Mouse (Mus musculus) gastrocnemius, adult 18-20 months (tissue): ENCODE data around the gene Ins2. TPM values are rescaled to one million over a fixed set of nuclear protein-coding genes. Genes with fewer than 3 reads are reported as not detected.
A peak's percentile ranks its signal among the peaks of the same experiment; 100 is the strongest.

Experiments used
- DNase-seq: peaks from one replicate; pipeline ENCODE4 v3.0.0; 2021; ENCODE audit warnings: low spot score
- total RNA-seq, 2 experiments: library from RNA; stranded (reverse); gene quantifications; 2 replicates each; pipeline ENCODE4 v1.2.3; 2021

Ins2 gene
- total RNA-seq, 2 experiments from 2014 or later: not detected

DNA sequence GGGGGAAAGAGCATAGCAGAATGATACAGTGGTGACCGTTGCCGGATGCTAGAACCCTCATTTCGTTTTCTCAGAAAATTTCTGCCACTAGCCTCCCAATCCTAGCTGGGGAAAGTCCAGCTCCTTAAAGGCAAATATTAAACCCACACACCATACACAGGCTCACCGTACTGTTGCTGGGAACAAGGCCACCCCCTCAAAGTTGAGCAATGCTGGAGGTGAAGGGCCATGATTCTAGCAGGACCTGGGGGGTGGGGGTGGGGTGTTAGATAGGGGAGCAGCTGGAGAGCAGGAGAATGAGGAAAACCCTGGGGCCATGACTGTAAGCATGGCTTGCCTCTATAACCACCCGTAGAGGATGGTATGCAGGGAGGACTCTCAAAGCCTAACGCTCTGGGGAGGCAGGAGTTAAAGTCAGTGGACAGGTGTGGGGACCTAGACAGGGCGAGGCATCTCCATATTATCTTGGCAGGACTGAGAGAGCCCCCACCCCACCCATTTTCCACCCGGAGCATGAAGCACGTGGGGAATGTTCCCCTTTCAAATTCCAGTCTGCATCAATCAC is 78.6 kb downstream of the Ins2 start:
- DNase-seq: no peak

DNA sequence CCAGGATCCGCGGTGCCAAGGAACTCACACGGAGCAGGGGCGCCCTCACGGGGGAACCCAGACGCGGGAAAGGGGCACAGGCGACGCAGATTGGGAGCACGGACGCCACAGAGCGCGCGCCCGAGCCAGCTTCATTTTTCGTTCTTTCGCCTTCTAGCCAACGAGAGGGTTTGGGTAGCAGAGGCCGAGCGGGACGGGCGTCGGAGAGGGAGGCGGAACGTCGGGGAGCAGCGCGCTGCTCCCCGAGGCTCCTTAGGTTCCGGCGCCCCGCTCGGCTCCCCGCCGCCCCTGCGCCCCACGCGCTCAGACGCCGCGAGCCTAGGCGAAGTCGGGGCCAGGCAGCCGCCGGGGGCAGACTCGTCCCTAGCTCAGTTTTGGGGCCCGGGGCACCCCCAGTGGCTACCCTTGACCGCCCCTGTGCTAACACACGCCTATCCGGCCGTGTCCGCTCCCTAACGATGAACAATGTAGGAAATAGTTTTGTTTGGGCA is 79.2 kb downstream of the Ins2 start:
- no peak for DNase-seq

DNA sequence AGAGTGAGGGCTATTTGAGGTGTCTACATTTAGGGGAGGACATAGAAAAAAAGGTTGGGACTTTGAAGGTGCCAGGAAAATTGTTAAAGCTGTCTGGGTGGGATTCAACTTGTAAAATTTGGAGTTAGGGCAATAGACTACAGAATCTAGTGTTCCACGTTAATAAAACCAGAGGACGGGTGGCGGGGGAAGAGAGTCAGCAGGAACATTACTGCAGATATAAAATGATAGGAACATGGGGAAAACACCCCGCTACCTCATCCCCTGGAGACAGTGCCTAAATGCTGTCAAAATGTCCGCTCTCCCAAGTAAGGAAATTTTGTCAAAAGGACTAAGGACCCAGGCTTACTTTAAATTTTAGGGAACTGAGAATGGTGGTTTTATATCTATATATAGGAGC is 80.0 kb downstream of the Ins2 start:
- DNase-seq: no peak

DNA sequence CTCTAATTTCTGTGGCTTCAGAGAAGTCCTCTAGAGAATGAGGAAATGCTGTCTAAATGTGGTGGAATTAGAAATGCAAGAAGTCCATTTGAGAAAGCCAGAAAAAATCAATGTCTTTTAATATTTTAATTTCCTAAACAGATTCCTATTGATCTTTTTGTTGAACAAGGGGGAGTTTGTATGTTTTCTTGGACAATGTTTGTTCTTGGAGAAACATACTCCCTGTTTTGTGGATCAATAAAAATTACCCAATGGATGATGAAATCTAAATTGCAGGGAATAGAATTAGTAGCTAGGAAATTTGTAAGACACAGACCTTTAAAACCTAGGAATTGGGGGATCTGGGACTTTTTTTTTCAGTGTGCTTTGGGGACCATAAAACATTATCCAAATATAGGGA is 81.4 kb downstream of the Ins2 start:
- DNase-seq: no peak

DNA sequence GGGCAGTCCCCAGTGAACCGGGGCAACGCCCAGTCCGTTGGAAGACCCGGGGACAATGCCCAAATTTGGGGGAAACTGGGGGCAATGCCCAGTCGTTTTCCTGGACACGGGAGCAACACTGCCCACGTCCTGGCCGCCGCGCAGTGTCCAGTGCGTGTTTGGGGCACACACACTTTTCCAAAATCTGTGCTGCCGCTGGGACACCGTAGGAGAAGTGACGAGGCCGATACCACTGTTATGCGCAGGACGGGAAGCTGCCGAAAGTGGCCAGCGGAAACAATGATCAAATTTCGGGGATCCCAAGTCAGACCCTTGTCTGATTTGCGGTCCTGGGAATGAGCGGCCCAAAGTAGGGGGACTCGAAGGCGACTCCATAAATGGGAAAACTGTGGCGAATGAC is 82.1 kb downstream of the Ins2 start:
- DNase-seq: no peak

DNA sequence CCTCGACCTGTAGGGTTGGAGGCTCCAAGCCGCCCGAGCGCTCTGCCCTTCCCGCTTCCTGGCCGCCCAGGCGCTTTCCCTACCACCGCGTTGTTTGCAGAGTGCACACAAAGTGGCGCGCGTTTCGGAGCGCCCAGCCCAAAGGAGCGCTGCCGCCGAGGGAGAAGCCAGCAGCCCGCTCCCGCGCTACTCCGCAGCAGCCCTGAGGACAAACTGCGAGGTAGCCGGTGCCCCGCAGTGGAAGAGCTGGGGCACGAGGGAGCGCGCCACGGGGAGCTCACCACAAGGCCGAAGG is 82.6 kb downstream of the Ins2 start:
- no peak for DNase-seq

DNA sequence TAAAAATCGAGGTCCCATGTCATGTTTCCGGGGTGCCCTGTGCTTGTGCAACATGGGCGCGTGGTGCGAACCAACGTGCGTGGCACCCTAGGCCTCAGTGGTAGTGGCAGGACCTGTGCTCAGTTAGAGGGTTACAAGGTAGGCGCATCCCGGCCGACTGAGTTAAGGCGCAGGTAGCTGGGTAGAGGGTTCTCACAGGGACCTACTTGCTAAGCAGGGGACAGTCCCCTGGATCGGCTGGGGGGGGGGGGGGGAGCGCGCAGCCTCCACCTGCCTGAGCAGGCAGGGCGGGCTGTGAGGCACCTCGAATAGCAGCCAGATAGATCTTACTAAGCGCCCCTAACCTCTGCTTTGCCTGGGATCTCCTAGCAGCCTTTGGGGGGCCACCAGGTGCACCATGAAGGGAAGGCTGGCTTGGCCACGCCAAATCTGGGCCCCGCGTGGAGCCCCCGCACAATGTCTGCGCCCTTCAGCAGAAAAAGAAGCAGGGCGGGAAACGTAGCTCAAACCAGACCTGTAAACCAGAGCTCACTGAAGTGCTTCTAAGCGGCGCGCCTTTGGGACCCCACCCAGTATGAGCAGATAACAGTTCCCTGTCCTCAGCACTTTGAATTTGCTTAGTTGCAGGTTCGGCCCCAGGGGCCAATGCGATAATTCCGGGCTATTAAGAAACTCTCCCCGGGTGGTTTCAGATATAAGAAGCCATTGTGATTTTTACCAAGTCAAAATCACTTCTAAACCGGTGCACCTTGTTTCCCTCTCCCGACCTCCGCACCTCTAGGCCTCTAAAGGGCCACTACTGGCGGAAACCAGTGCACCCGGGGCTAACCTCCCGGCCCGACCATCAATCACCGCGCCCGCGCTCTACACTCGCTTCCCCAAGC is 83.2 kb downstream of the Ins2 start:
- DNase-seq: no peak

DNA sequence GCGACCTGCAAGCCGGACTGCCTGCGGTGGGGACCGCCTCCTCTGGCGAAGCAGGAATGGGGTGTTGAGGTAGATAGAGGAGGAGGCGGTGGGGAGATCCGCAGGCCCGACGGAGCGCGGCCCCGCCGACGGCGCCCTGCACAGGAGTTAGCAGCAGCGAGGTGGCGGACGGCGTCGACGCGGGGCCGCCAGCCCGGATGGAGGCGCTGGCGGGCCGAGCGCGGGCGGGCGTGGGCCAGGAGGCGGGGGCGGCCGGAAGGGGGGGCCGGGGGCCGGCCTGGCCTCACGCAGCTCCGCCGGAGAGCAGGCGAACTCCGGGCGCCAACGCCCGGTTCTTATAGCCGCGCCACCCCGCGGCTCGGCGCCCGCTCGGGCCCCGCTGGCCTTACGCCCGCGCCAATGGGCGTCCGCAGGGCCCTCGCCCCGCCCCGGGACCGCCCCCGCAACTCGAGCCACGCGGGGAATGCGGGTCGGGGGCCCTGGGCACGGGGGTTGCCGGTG is 84.0 kb downstream of the Ins2 start:
- DNase-seq: no peak

DNA sequence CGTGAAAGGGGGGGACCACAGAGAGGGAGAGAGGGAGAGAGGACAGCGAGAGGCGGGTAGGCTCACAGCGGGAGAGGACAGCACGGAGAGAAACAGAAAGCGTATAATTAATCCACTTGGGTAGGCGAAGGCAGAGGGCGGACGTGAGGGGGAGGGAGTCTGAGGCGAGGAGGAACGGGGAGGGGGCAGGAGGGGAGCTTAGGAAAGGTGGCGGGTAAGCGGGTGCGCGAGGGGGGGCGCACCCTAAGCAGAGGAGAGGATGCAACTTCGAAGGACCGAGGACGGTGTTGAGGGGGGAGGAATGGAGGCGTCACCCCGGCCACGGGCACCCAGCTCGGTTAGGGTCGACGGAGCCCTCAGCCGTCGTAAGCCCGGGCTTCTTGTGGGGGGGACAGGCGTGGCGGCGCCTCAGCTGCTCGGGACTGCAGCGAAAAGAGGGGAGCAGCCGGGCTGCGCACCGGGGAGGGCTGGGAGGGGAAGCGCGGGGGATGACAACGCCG is 84.5 kb downstream of the Ins2 start:
- no peak for DNase-seq

DNA sequence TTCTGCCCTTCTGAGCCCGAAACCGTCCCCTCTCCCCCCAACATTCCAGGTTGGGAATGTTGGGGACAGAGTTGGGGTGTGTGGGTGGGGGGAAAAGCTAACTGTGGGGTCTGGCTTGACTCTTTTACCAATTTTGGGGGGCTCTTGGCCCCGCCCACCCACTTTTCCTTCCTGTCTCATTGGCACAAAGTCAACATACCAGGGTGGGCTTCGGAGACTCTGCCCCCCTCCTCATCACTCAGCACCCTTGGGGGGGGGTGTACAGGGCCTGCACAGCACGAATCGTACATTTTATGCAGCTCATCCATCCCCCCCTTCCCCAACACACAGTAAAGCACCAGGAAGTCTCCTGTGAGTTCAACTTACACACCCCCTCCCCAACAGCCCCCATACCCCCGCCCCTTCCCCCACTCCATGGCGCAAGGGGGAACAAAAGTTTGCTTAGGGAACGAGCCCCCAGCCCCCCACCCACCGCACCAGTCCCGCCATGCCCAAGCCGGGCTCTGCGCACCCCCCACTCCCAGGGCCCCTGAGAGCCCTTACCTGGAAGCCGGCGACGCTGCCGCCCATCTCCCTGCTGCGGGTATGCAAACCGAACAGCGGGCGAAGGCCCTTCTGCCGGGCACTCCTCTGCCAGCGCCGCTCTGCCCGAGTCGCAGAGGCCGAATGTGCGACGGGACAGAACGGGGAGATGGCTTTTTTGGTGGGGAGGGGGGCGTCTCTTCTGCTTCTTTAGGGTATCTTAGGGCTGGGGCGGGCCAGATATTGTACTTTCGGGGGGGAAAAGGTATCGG is 85.2 kb downstream of the Ins2 start:
- no peak for DNase-seq

DNA sequence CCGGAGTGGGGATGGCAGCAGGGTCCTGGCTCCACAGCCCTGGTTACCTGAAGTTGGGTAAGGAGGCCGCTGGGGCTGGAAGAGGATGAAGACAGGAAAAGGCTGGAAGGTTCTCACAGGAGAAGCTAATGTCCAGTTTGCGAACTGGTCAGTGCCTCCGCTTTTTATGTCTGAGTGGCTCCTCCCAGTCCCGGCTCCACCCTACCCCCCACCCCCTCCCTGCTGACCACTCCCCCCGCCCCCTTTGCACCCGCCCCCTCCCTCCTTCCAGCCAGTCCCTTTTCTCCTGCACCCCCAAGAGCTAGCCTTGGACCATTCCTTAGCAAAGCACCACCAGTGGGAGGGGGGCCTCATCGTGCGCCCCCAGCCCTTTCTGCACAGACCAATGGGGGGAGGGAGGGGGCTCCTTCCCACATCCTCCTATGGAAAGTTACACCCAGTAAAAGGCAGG is 85.8 kb downstream of the Ins2 start:
- no peak for DNase-seq

DNA sequence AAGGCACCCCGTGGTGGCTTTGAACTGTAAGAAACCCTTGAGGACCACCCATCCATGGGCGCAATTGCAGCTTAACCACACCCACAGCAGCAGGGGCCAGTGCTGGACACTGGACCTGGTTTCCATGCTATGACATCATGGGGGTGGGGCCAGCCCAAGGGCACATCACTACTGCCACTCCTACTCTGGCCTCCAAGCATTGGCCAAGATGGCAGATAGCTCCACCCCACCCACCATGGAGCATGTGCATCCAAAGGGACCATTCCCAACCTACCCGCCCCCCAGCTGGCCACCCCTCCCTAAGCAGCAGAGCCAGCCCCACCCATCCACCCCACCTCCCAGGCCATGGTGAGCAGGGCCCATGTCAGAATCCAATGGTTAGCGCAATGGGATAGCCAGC is 87.1 kb downstream of the Ins2 start:
- no peak for DNase-seq

DNA sequence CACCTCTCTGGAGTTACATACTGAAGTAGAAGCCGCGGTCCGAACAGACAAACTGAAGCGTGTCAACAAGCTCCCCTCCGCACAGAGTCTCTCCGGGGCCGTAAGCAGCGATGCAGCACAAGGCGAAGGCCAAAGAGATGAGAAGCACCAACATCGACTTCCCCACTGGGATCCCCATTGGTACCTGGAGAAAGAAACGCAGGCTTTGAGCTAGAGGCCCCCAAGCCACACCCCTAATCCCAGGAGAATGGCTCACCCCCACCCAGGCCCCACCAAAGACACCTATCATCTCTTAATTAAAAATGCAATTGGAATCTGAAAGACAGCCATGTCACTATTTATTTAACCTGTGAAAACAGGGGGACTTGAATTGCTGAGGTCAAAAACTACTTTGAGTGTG is 87.5 kb downstream of the Ins2 start:
- DNase-seq: no peak

DNA sequence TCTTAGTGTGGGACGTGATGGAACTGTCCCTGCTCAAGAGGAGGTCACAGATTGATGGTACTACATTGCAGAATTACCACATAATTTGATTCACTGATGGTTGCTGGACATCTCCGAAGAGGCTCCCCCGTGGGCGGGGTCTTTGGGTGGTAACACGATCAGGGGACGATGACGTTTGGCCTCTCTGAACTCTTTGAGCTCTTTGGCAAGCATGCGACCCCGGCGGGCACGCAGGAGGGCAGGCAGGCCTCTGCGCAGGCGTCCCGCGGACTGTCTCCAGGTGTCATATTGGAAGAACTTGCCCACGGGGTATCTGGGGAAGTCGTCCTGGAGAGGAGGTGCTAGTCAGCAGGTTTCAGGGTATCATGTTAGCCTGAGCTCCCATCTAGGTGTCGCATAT is 89.5 kb downstream of the Ins2 start:
- DNase-seq: no peak

DNA sequence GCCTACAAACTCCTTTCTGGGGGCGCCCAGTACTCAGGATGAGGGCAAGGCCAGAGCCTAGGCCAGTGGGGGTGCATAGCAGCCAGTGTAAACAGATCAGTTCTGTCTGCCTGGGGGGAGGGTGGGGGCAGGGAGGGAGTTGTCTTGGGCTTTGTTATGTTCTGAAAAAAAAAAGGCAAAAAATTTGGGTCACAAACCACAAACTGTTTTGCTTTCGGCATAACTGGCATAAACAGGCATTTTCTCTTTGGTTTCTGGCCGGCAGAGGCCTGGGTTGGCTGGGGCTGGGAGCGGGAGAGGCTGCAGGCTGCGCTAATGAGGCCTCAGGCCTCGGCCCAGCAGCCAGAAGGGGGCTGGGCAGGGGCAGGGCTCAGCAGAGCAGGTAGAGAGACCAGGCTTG is 96.5 kb downstream of the Ins2 start:
- DNase-seq: no peak

DNA sequence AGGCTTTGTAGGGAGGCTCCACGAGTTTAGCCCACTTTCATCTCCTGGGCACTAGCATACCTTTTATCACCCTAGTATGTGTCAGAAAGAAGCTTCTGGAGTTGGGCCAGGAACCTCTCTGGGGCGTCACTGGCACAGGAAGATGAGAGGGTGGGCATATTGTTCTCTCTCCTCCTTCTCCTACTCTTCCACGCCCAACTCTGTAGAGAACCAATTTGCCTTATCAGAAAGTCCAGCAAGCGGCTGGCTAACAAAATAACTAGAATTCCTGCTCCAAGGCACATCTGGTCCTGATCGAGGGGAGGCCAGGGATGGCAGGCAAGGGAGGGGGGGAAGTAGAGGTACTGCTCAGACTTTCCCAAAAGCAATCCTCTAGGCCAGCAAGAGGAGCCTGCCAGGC is 98.1 kb downstream of the Ins2 start:
- DNase-seq: no peak

DNA sequence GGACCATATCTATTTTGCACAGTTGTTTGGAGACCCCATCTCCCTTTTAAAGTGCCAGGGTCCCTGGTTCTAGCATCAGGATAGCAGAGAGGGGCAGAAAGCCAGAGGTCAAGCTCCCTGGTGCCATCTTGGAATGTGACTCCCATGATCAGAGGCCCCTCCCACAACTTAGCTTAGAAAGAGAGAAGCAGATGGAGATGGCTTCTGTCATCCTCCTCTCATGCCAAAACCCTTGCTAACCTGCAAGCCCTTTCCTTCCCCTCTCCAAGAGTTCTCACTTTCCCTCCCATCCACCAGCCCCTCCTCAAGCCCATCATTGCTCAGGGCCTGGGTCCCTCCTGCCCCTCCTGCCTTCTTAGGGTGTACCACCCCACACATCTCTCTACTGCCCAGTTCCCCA is 107.0 kb downstream of the Ins2 start:
- no peak for DNase-seq

DNA sequence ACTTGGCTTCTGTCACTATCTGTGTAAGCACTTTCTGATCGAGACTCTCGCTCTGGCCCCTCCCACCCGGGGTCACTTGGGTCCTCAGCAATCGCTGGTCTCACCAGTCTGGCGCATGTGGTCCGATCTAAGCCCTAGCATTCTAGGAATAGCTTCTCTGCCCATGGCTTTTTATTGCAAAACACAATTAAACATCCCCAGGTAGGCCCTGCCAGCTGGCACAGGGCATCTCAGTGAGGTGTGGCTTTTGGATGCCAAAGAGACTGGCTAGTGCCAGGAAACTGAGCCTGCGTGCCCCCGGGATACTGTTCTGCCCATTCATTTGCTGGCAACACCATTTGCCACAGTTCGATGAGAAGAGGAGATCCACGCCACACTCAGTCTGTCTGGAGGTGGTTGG is 112.5 kb downstream of the Ins2 start:
- DNase-seq: no peak

DNA sequence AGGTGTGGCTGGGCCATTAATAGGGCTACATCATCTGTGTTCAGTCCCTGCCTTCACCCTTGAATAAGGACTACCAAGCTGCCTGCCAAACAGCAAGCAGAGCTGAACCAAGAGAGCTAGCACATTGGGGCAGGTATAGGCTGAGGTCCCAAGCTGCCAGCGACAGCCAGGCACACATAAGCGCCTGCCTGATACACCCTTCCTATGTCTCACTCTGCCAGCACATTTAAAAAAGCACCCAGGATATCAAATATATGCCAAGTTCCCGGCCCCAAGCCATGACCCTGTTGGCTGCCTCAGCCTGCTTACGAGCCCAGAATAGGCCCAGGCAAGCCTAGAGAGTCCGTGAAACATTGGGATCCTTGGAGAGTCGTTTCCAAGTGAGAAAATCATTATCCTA is 113.4 kb downstream of the Ins2 start:
- peak; percentile 78 for DNase-seq
